Mouse (Mus musculus): ENCODE data around the gene Kif1c. TPM values are rescaled to one million over a fixed set of nuclear protein-coding genes. Genes with fewer than 3 reads are reported as not detected.

The Kif1c gene
- polyA plus RNA-seq, 1 experiment: not detected

DNA sequence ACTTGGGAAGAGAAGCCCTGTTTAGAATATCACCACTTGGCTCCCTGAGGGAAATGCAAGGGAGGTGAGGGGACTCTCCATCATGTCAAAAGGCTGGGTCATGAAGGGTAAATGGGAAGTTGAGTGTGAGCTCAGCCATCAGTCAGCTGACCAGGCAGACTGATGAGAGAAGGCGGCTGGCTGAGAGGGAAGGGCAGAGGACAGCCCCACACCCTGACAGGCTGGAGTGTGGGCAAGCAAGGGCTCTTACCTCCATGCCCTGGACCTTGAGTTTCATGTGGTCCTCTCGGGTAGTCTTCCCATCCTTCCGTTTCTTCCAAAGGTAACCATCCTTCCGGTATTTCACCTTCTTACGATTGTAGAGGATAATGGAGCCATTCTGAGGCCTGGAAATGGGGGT lies 16.7 kb upstream of the Kif1c start:
- no peak overlapping the region for H3K27ac ChIP-seq (ENCODE audit: insufficient read depth, low read depth, low read length)
- 88% methylated on average over 5 of the region's 5 CpGs for WGBS
- TF ChIP-seq POLR2A (IDR thresholded peaks at IDR 0.05; ENCODE audit: insufficient read depth, low read depth, low read length) (no peak), CTCF (IDR thresholded peaks at IDR 0.05; ENCODE audit: insufficient read depth, low read depth, low read length) (no peak)

DNA sequence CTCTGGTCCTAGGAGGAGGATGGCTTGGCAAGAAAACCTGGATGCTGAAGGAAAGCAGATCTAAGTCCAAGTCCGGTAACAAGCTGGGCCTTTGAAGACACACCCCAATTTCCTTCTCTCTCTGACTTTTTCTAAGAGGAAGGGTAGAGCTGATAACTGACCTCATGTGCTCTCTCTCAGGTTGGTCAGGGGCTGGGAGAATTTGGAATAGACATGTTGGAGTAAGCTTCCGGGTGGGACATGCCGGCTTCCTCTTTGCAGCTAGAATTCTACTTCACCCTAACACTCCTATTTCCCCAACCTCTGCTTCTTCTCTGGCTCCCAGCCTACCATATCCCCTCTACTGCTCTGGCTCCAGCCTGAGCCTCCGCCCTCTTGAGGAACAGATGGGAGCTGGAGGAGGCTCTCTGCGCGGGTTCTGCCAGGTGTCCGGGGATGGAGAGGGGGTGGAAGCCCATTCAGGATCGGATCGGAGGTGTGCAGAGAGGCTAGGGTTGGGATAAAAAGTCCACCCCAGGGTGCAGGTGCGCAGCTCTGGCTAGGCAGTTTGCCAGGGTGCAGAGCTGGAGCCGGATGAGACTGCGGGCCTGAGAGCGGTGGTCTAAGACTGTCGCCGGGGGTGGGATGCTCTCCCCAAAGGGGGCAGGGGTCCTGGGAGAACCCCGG lies 13.3 kb upstream of the Kif1c start:
- Histone ChIP-seq H3K27ac (ENCODE audit: insufficient read depth, low read depth, low read length) (peak overlapping the region; percentile 67), H3K4me1 (ENCODE audit: control insufficient read depth, insufficient read depth, low read length) (peaks cover 15% of the 10 kb centered on the region), H3K4me3 (ENCODE audit: insufficient read depth, low read depth, low read length) (peak overlapping the region; percentile 87)
- TF ChIP-seq POLR2A (IDR thresholded peaks at IDR 0.05; ENCODE audit: insufficient read depth, low read depth, low read length) (no peak), CTCF (IDR thresholded peaks at IDR 0.05; ENCODE audit: insufficient read depth, low read depth, low read length) (no peak)
- under 1% methylated on average over 16 of the region's 16 CpGs for WGBS

More for the DNA sequence above, 16.7 kb upstream of the Kif1c start:
- Histone ChIP-seq H3K4me1 (ENCODE audit: control insufficient read depth, insufficient read depth, low read length) (peaks cover 16% of the 10 kb centered on the region), H3K4me3 (ENCODE audit: insufficient read depth, low read depth, low read length) (no peak overlapping the region)

DNA sequence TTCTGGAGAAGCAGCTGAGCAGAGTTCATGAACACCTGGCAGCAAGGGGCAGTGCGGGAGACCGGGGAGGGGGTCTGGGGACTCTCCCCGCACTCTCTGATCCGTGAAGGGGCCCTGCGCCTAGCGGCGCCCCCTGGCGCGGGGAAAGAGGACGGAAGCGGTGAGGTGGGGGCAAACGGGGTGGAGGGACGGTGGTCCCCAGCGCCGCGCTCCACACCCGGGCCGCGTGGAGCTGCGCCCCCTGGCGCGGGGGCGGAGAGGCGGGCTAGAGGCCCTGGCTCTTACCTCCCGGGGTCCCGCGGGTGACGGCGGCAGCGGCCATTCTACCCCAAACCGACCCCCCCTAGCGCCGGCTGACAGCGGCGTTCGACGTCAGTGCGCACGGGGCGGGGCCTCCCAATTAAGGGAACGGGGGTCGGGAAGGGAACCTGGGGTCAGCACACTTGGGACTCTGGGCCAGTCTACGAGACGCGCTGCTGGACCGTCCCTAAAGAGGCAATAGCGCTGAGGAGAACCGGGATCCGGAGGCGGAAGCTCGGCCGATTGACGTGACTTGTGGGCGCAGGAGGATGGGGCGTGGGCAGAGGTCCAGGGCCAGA lies 12.6 kb upstream of the Kif1c start, which contains the start of gene Camta2:
Gene Camta2 (minus strand): TSS at position 505 of the 599 bp plus-strand sequence.
- peak within 1 kb of the TSS; percentile 67 for H3K27ac ChIP-seq (ENCODE audit: insufficient read depth, low read depth, low read length)
- H3K4me3 ChIP-seq (ENCODE audit: insufficient read depth, low read depth, low read length): peak within 1 kb of the TSS; percentile 87
- under 1% methylated on average over 55 of the region's 55 CpGs for WGBS
- TF ChIP-seq POLR2A (IDR thresholded peaks at IDR 0.05; ENCODE audit: insufficient read depth, low read depth, low read length): peak; percentile 88
- TF ChIP-seq CTCF (IDR thresholded peaks at IDR 0.05; ENCODE audit: insufficient read depth, low read depth, low read length): peak; percentile 73
- H3K4me1 ChIP-seq (ENCODE audit: control insufficient read depth, insufficient read depth, low read length): peaks cover 8% of the 10 kb centered on the region; the same call in 1 of the 2 replicates

DNA sequence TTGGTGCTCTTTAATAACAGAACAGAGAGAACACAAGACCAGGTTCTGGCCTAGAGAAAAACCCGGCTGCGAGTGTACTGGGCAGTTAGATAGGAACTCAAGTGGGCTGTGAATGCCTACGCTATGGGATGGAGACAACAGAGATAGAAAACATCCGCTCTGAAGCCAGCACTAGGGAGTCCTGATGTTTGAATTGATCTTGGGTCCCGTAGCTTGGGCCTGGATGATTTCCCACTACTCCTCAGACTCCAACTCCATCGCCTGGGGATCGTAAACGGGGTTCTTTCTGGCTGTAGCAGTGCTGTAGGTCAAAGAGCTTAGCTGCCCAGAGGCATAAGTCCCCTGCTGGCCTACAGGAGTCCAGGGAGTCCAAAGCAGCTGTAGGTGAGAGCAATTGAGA lies 12.0 kb upstream of the Kif1c start:
- Histone ChIP-seq H3K4me1 (ENCODE audit: control insufficient read depth, insufficient read depth, low read length) (peaks cover 6% of the 10 kb centered on the region; the same call in 1 of the 2 replicates), H3K4me3 (ENCODE audit: insufficient read depth, low read depth, low read length) (peak overlapping the region; percentile 87), H3K27ac (ENCODE audit: insufficient read depth, low read depth, low read length) (peak overlapping the region; percentile 67)
- 4% methylated on average over 8 of the region's 8 CpGs for WGBS
- TF ChIP-seq CTCF (IDR thresholded peaks at IDR 0.05; ENCODE audit: insufficient read depth, low read depth, low read length) (no peak), POLR2A (IDR thresholded peaks at IDR 0.05; ENCODE audit: insufficient read depth, low read depth, low read length) (no peak)

DNA sequence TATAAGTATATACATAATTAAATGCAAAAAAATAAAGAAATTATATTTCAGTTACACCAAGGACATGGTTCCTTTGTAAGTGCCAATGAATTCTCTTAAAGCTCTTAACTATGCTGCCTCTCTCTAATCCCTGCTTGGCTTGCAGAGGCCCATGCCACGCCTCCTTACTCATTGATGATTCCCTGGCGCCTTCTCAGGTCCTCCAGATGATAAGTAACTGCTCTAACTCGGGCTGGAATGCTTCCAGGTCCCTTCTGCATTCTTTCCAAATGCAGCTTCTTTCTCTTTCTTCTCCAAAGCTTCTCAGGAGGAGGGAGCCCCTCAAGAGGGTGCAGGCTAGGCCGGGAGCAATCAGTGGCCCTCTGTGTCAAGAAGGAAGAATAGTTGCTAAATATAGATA lies 10.8 kb upstream of the Kif1c start:
- TF ChIP-seq CTCF (IDR thresholded peaks at IDR 0.05; ENCODE audit: insufficient read depth, low read depth, low read length) (no peak), POLR2A (IDR thresholded peaks at IDR 0.05; ENCODE audit: insufficient read depth, low read depth, low read length) (no peak)
- Histone ChIP-seq H3K4me1 (ENCODE audit: control insufficient read depth, insufficient read depth, low read length) (peaks cover 6% of the 10 kb centered on the region; the same call in 1 of the 2 replicates), H3K27ac (ENCODE audit: insufficient read depth, low read depth, low read length) (no peak overlapping the region), H3K4me3 (ENCODE audit: insufficient read depth, low read depth, low read length) (no peak overlapping the region)
- 41% methylated on average over 4 of the region's 4 CpGs for WGBS

DNA sequence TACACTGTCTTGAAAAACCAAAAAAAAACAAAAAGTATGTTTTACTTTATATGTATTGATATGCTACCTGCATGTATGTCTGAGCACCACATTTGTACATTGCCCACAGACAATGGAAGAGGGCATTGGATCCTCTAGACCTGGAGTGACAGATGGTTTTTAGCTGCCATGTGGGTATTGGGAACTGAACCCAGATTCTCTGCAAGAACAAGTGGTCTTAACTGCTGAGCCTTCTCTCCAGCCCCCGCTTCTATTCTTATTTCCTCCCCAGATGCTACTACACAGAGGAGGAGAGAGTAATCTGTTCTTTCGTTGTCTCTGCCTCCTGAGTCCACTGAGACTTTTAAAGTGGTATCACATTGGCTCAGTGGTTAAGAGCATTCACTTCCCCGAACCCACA lies 6.8 kb upstream of the Kif1c start:
- Histone ChIP-seq H3K4me1 (ENCODE audit: control insufficient read depth, insufficient read depth, low read length) (peaks cover under 1% of the 10 kb centered on the region; the same call in 1 of the 2 replicates), H3K27ac (ENCODE audit: insufficient read depth, low read depth, low read length) (no peak overlapping the region), H3K4me3 (ENCODE audit: insufficient read depth, low read depth, low read length) (no peak overlapping the region)
- 69% methylated on average over 3 of the region's 3 CpGs for whole genome bisulfite sequencing
- TF ChIP-seq CTCF (IDR thresholded peaks at IDR 0.05; ENCODE audit: insufficient read depth, low read depth, low read length) (no peak), POLR2A (IDR thresholded peaks at IDR 0.05; ENCODE audit: insufficient read depth, low read depth, low read length) (no peak)

DNA sequence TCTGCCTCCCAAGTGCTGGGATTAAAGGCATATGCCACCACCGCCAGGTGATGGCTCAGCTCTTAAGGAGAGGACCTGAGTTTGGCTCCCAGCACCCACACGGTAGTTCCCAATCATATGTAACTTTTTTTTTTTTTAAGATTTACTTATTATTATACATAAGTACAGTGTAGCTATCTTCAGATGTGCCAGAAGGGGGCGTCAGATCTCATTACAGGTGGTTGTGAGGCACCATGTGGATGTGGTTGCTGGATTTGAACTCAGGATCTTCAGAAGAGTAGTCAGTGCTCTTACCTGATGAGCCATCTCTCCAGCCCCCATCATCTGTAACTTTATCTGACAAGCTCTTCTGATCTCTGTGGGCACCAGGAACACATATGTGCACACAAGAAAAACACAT lies 3.0 kb upstream of the Kif1c start:
- TF ChIP-seq CTCF (IDR thresholded peaks at IDR 0.05; ENCODE audit: insufficient read depth, low read depth, low read length) (no peak), POLR2A (IDR thresholded peaks at IDR 0.05; ENCODE audit: insufficient read depth, low read depth, low read length) (no peak)
- Histone ChIP-seq H3K4me1 (ENCODE audit: control insufficient read depth, insufficient read depth, low read length) (peaks cover 11% of the 10 kb centered on the region), H3K4me3 (ENCODE audit: insufficient read depth, low read depth, low read length) (no peak overlapping the region), H3K27ac (ENCODE audit: insufficient read depth, low read depth, low read length) (no peak overlapping the region)
- 74% methylated on average over 3 of the region's 3 CpGs for WGBS

DNA sequence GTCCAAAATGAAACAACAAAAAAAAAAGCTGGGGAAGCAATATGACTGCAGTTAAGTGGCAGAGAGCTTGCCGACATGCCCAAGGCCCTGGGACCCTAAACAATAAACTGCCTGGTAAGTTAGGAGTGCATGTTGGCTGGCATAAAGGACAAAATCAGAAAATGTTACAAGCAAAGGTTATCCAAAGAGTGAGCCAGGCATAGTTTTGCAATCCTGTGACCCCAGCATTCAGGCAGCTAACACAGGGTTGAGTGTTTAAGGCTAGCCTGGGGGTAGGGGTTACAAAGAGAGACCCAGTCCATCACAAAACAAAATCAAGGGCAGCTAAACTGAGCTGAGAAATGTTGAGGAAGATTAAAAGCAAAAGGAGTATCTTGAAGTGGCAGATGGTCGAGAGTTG lies 1.3 kb upstream of the Kif1c start:
- H3K27ac ChIP-seq (ENCODE audit: insufficient read depth, low read depth, low read length): no peak overlapping the region
- WGBS: 80% methylated on average over 2 of the region's 2 CpGs
- TF ChIP-seq POLR2A (IDR thresholded peaks at IDR 0.05; ENCODE audit: insufficient read depth, low read depth, low read length) (no peak), CTCF (IDR thresholded peaks at IDR 0.05; ENCODE audit: insufficient read depth, low read depth, low read length) (no peak)
- H3K4me3 ChIP-seq (ENCODE audit: insufficient read depth, low read depth, low read length): no peak overlapping the region
- H3K4me1 ChIP-seq (ENCODE audit: control insufficient read depth, insufficient read depth, low read length): peaks cover 17% of the 10 kb centered on the region

DNA sequence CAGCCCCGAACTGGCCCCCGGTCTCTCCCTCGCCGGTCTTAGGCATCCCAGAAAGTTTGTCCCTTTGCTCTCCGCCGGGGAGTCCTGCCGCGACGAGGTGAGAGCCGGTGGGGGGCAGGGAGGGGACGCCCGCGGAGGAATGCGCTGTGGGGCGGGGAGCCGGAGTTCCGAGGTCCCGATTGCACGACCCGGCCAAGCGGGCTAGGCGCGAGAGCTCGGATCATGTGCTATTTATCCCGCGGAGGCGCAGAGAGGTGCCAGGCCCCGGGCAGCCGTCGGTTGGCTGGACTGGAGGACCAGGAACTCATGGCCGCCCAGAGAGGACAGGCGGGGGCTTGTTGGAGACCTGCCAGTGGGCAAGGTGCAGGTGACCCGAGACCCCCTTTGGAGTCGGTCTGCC lies 265 bp downstream of the Kif1c start:
- Histone ChIP-seq H3K4me3 (ENCODE audit: insufficient read depth, low read depth, low read length) (peak overlapping the region; percentile 86), H3K4me1 (ENCODE audit: control insufficient read depth, insufficient read depth, low read length) (peaks cover 17% of the 10 kb centered on the region), H3K27ac (ENCODE audit: insufficient read depth, low read depth, low read length) (no peak overlapping the region)
- under 1% methylated on average over 34 of the region's 34 CpGs for WGBS
- no peak for TF ChIP-seq CTCF (IDR thresholded peaks at IDR 0.05; ENCODE audit: insufficient read depth, low read depth, low read length)
- TF ChIP-seq POLR2A (IDR thresholded peaks at IDR 0.05; ENCODE audit: insufficient read depth, low read depth, low read length): no peak
